Mouse (Mus musculus) ES-E14 (cell line): Measurements from ENCODE around the gene Gper1. TPM values are rescaled to one million over a fixed set of nuclear protein-coding genes. Genes with fewer than 3 reads are reported as not detected.

Experiments used
- DNase-seq: peaks from one replicate; pipeline ENCODE4 v3.0.0-alpha.2; 2013; ENCODE audit warnings: low read depth, low spot score
- H3K27ac ChIP-seq: 2 replicates; pipeline ENCODE4 v1.5.1; 2012; ENCODE audit warnings: low read depth, mild to moderate bottlenecking, low read length, moderate library complexity, mixed read lengths; ENCODE audit not compliant: poor library complexity, insufficient read depth, severe bottlenecking
- H3K36me3 ChIP-seq: 2 replicates; pipeline ENCODE4 v1.6.1; 2012; ENCODE audit warnings: mild to moderate bottlenecking, low read length, moderate library complexity, mixed read lengths; ENCODE audit not compliant: control insufficient read depth, poor library complexity, insufficient read depth, severe bottlenecking
- H3K4me1 ChIP-seq, 2 experiments: fragments of 150-350 bp in 1 of 2; sonication (generic) in 1 of 2; 2 replicates each; pipeline ENCODE4 v1.6.1; 2012; ENCODE audit warnings: low read length in 2 of 2, mild to moderate bottlenecking in 1 of 2, mixed read lengths in 1 of 2; ENCODE audit not compliant: control insufficient read depth in 2 of 2, insufficient read depth in 2 of 2, poor library complexity in 1 of 2
- H3K4me3 ChIP-seq, 2 experiments: fragments of 150-350 bp in 1 of 2; sonication (generic) in 1 of 2; 2 replicates each; pipeline ENCODE4 v1.5.1; 2012; ENCODE audit warnings: low read length in 2 of 2, low read depth in 1 of 2, mild to moderate bottlenecking in 1 of 2, mixed read lengths in 1 of 2; ENCODE audit not compliant: insufficient read depth in 1 of 2, poor library complexity in 1 of 2, severe bottlenecking in 1 of 2
- H3K9ac ChIP-seq: 2 replicates; pipeline ENCODE4 v1.6.1; 2012; ENCODE audit warnings: low read depth, mild to moderate bottlenecking, low read length, mixed read lengths; ENCODE audit not compliant: poor library complexity, insufficient read depth, severe bottlenecking
- H3K9me3 ChIP-seq: fragments of 150-350 bp; sonication (generic); 2 replicates; pipeline ENCODE4 v1.6.1; 2012; ENCODE audit warnings: low read depth, mild to moderate bottlenecking, low read length; ENCODE audit not compliant: control insufficient read depth, insufficient read depth
- CHD2 ChIP-seq: IDR thresholded peaks from 2 replicates; pipeline ENCODE4 v1.6.1; 2014; ENCODE audit warnings: mild to moderate bottlenecking, low read depth, low read length, inconsistent platforms
- HCFC1 ChIP-seq: IDR thresholded peaks from 2 replicates; pipeline ENCODE4 v1.6.1; 2012; ENCODE audit warnings: low read length, inconsistent platforms, borderline replicate concordance; ENCODE audit not compliant: insufficient read depth
- MAFK ChIP-seq: IDR thresholded peaks from 2 replicates; pipeline ENCODE4 v1.6.1; 2014; ENCODE audit warnings: mild to moderate bottlenecking, low read depth, low read length, inconsistent platforms; ENCODE audit not compliant: insufficient read depth
- ZC3H11A ChIP-seq: IDR thresholded peaks from 2 replicates; pipeline ENCODE4 v1.6.1; 2012; ENCODE audit warnings: low read depth, mild to moderate bottlenecking, inconsistent platforms, low read length, borderline replicate concordance
- ZNF384 ChIP-seq: IDR thresholded peaks from 2 replicates; pipeline ENCODE4 v1.6.1; 2012; ENCODE audit warnings: low read depth, low read length, inconsistent platforms
- in situ Hi-C, 2 experiments: fragments of 600-800 bp; cut with MboI; formaldehyde crosslinking; loops; one replicate each; pipeline ENCODE4 v1.15.1; 2025; ENCODE audit warnings: low sequenced_read_pairs in 2 of 2, inconsistent platforms in 1 of 2; ENCODE audit not compliant: unreplicated experiment in 2 of 2
- total RNA-seq: library from RNA; depleted of rRNA; stranded (reverse); fragments of 300-350 nt; gene quantifications from 2 replicates; pipeline ENCODE4 v1.2.3, GENCODE M21; 2012

Gper1 gene
- total RNA-seq, 1 experiment = 0.27 TPM

DNA sequence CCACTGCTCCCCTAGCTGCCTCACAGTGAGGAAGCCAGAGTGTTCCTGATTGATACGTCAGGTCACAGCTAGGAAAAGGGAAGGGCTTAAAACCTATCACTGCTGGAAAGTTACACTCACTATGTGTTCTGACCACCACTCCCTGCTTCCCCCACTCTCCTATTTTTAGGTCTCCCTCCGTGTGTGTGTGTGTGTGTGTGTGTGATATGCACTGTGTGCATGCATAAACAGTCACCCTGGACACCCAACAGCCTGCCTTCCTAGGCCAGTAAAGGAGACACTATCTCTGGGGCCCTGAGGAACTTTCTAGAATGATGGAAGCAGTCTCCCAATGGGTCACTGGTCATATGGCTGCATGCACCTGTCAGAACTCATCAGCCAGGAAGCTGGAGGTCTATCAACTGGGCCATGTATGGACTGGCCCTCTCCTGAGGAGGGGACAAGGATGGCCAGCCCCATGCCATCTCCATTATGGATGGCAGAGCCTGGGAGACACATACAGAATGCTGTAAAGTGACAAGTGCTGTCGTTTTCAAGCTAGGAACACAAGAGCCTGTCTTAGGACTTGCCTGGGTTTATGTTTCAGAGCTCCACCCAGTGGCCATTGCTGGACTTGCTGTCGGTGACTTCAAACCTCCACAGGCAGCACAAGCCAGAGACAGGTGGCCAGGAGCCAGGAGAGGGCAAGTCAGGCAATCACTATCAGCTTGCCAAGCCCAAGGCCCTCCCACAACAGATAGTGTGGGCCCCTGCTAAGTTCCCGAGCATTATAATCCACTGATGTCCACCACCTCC, 24.8 kb upstream of the Gper1 start:
- TF ChIP-seq HCFC1 = no peak
- TF ChIP-seq ZNF384 = no peak
- no peak for TF ChIP-seq CHD2
- TF ChIP-seq MAFK = no peak
- no peak; the same call in 1 of the 2 replicates for TF ChIP-seq ZC3H11A
- H3K36me3 ChIP-seq = no peaks in the 10 kb centered on the region; the same call in 1 of the 2 replicates
- H3K9ac ChIP-seq = no peak overlapping the region
- peaks cover 0 to 2% of the 10 kb centered on the region in 2 experiments; a peak in 1 of 4 replicates for H3K4me1 ChIP-seq
- no peaks in the 10 kb centered on the region for H3K9me3 ChIP-seq
- no peak overlapping the region for H3K4me3 ChIP-seq
- DNase-seq = peak; percentile 74
- in situ Hi-C loops = no loop called here
- H3K27ac ChIP-seq = no peak overlapping the region

GRCm38 (mm10) chr5:139398786-139399185, 24.2 kb upstream of the Gper1 start:
- no peak for TF ChIP-seq CHD2
- no peak for TF ChIP-seq ZC3H11A
- no peak for TF ChIP-seq HCFC1
- TF ChIP-seq MAFK = no peak
- no peak for TF ChIP-seq ZNF384
- no peak overlapping the region for H3K9ac ChIP-seq
- H3K36me3 ChIP-seq = no peaks in the 10 kb centered on the region; the same call in 1 of the 2 replicates
- peaks cover 0 to 2% of the 10 kb centered on the region in 2 experiments; a peak in 1 of 4 replicates for H3K4me1 ChIP-seq
- no peak overlapping the region for H3K27ac ChIP-seq
- no peak overlapping the region for H3K4me3 ChIP-seq
- no peak for DNase-seq
- in situ Hi-C loops = no loop called here
- H3K9me3 ChIP-seq = no peaks in the 10 kb centered on the region

GRCm38 (mm10) chr5:139399991-139400390, 23.0 kb upstream of the Gper1 start:
- Histone ChIP-seq H3K27ac (no peak overlapping the region), H3K9ac (no peak overlapping the region), H3K4me1 (peaks cover 0 to under 1% of the 10 kb centered on the region in 2 experiments; a peak in 1 of 4 replicates), H3K9me3 (no peaks in the 10 kb centered on the region), H3K4me3 (no peak overlapping the region), H3K36me3 (no peaks in the 10 kb centered on the region; the same call in 1 of the 2 replicates)
- TF ChIP-seq ZC3H11A = no peak
- TF ChIP-seq ZNF384 = no peak
- no peak for TF ChIP-seq HCFC1
- TF ChIP-seq MAFK = no peak
- TF ChIP-seq CHD2 = no peak
- no peak for DNase-seq
- in situ Hi-C loops = no loop called here

- H3K36me3 ChIP-seq = peaks cover 4% of the 10 kb centered on the region; the same call in 1 of the 2 replicates
- no peak overlapping the region for H3K27ac ChIP-seq
- no peak for DNase-seq
- no peak overlapping the region for H3K9ac ChIP-seq
- H3K9me3 ChIP-seq = no peaks in the 10 kb centered on the region
- H3K4me1 ChIP-seq = peaks cover 0 to 2% of the 10 kb centered on the region in 2 experiments; a peak in 1 of 4 replicates
- in situ Hi-C loops = no loop called here
- no peak overlapping the region for H3K4me3 ChIP-seq
- TF ChIP-seq HCFC1 (no peak), MAFK (no peak), ZC3H11A (no peak), CHD2 (no peak), ZNF384 (no peak)
Observed at GRCm38 (mm10) chr5:139402106-139402505, 20.8 kb upstream of the Gper1 start.
